Comparison of ENCODE assay signal across 16 mouse cellular contexts in the genomic region with DNA sequence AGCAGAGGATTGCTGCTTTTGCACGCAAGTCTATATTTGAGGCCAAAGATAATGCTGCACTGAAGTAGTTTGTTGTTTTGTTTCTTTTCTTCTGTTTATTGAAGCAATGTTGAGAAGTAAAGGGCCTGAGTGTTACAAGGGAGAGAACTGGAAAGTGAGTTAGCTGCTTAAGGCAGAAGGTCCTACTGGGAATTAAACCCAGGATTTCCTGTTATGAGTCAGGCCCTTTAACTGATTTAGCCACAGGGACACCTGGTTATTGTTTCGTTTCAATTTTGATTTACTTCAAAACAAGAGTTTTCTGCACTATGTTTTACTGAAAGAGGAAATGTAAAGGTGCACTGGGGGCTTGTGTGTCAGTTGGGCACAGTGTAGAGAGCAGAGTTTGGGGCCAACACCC.
"Had no signal": no experiment of that assay in that cellular context is flagged by ENCODE, and none has a peak within 500 bp of the region (broad histone marks: within the 10 kb centered on the region; RNA-seq: fewer than 3 reads in every experiment).

No protein-coding gene starts in this region.

- H3K4me2 ChIP-seq: neural tube, embryonic 13.5 days; neural tube, embryonic 15.5 days; stomach, embryonic 15.5 days had no signal

- H3K36me3 ChIP-seq: neural tube, embryonic 13.5 days; neural tube, embryonic 15.5 days; stomach, embryonic 15.5 days had no signal

- H3K27me3 ChIP-seq: neural tube, embryonic 13.5 days; neural tube, embryonic 15.5 days; stomach, embryonic 15.5 days had no signal

- H3K4me3 ChIP-seq: neural tube, embryonic 13.5 days; neural tube, embryonic 15.5 days; stomach, embryonic 15.5 days had no signal

- DNase-seq: retina, postnatal 1 day; right cerebral cortex, adult 18-20 months; right cerebral cortex, postnatal 14 days; right cerebral cortex, postnatal 25 days; right cerebral cortex, postnatal 4 days; spleen, adult 18-20 months; thymus, adult 18-20 months; thymus, adult 2 months; thymus, postnatal 14 days; thymus, postnatal 25 days; thymus, postnatal 36 days; thymus, postnatal 4 days had no signal

- H3K4me1 ChIP-seq: neural tube, embryonic 13.5 days; neural tube, embryonic 15.5 days; stomach, embryonic 15.5 days had no signal

- H3K9ac ChIP-seq: neural tube, embryonic 13.5 days; neural tube, embryonic 15.5 days; stomach, embryonic 15.5 days had no signal

- H3K9me3 ChIP-seq: neural tube, embryonic 13.5 days; neural tube, embryonic 15.5 days; stomach, embryonic 15.5 days had no signal

- H3K27ac ChIP-seq: neural tube, embryonic 13.5 days; neural tube, embryonic 15.5 days; stomach, embryonic 15.5 days; stomach, postnatal 0 days had no signal
